Mouse (Mus musculus) ovary, postnatal 14 days (tissue): Measurements from ENCODE around the gene Myo16.
A peak's percentile ranks its signal among the peaks of the same experiment; 100 is the strongest.

Experiments used
- DNase-seq: peaks from one replicate; pipeline ENCODE4 v3.0.0; 2022; ENCODE audit warnings: low spot score

The Myo16 gene

GRCm38 (mm10) chr8:10304721-10305120 is 151.0 kb downstream of the Myo16 start:
- no peak for DNase-seq

- no peak for DNase-seq
Observed at GRCm38 (mm10) chr8:10307345-10307744, 153.6 kb downstream of the Myo16 start.

- DNase-seq, result no peak
Observed at GRCm38 (mm10) chr8:10307770-10308476, 154.2 kb downstream of the Myo16 start.

DNA sequence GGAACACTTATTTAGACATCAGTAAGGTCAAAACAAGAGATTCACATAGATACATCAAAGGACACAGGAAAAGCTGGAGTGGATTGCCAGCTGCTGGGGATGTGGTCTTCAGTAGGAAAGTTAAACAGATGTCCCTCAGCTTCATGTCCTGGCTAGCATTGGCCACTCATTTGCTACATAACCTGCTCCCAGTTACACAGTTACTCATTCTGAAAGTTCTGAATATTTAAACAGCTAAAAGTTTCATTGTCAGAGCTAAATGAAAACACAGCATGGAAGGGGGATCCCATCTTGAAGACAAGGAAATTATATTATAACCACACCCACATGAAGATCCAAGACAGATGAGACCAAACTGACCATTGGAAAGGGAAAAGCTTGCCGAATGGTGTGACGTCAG is 156.8 kb downstream of the Myo16 start:
- no peak for DNase-seq

- no peak for DNase-seq
Observed at GRCm38 (mm10) chr8:10312316-10312715, 158.6 kb downstream of the Myo16 start.

DNA sequence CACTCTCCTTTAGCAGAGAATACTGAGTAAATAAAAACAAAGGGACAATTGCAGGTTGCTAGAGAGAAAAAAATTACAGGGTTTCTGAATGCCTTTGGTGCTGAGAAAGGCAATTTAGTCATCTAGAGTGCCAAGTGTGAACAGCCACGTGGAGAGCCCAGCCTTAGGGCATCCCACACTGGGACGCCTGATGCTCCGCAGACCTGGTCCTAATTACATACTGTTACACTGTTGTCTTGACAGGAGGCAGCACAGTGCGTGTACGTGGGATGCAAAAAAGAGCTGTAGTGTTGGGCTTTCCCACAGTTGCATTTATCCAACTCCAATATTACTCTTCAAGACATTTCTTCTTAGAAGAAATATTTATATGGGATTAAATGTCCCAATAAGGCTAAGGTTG is 162.5 kb downstream of the Myo16 start:
- no peak for DNase-seq

DNA sequence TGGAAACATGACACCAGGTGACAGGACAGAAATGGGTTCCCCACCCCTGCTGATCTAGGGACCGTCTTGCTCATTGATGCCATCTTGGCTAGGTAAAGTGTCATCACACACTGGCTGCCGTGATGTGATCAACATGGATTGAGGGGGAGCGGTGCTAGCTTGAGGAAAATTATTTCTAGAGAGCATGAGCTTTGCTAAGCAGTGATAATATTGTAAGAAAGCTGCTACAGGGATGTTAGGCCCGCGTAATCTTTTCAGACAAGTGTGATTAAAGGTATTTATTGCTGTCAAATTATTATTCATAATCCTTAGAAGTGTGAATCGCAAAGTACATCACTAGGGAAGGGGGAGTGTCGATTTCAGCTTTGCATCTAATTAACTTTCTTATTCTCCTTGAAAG is 164.4 kb downstream of the Myo16 start:
- DNase-seq, result no peak

DNA sequence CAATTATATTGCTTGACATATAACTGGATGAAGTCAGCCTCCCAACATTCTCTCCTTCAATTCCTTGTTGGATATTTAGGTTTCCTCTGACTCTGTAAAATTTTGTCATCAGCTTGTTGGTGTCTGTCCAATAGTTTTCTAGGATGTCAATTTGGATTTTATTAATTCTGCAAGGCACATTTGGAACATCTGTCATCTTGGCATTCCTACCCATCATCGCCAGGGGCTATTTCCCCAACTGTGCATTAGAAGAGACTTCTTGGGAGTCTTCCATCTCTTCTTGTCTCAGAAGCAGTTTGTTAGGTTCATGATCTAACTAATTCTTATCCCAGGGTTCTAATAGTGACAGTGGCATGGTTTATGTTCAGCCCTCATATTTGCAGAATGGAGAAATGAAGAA is 196.7 kb downstream of the Myo16 start:
- DNase-seq, result no peak

DNA sequence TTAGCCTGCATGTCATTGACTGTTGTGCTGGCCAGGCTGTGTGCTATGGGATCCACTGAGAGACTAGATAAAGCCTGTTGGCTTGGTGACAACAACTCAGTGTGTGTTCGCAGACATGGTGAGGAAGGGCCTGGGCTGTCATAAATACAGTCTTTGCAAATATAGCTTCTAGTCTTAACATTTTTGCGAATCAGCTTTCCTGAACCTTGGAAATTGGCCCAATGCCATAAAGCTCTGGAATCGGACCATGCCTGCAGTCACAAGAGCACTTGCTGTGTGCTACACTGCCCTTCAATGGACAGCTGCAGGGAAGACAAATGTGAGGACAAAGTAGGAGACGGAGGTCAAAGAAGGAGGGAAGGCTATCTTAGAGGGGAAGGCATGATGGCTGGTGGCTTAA is 205.0 kb downstream of the Myo16 start:
- no peak for DNase-seq

GRCm38 (mm10) chr8:10362949-10363348 is 209.2 kb downstream of the Myo16 start:
- no peak for DNase-seq

DNA sequence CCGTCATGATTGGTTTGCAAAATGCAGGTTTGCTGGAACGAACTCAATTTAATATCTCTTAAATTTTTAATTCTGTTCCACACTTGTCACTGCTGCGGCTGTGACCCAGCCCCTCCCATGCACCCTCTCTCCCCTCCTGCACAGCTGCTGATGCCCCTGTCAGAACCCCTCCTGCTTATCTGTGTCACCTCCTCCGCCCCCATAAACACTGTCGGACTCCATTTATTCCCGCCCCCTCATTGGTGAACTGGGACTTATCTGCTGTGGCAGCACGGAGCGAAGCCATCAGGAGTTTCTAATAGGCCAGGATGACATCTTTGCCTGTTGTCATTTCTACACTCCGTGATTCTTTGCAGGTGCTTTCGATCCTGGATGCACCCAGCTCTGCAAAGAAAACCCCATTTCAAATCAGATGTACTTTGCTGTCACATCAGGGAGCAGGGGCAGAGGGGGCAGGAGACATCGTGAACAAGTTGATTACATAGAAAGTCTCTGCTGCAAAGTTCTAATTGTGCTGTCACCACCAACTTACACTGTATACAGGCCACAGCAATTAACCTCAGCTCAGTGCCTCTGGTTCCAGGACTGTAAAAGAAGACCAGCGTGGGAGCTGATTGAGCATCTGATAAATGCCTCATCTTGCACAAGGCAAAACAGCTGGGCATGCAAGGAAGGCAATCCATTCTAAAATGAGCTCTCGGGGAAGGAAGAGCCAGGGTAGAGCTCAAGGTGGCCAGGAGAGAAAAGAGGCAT is 210.1 kb downstream of the Myo16 start:
- no peak for DNase-seq

DNA sequence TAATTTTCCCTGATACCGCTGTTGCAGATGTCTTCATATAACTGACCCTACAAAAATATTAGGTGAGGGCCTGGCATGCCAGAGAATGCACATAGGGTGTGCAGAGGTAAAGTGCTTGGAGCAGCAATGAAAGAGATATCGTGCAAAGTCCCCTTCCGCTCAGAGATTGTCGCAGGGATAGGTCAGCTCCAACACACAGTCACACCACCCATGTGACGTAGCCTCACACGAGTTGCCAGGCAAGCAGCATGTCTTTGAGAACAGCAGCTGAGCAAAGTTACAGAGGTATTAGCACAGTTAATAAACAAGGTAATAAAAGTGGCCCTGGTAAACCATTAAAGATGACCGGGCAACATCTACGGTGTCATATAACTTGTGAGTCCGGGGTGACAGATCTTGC is 212.4 kb downstream of the Myo16 start:
- no peak for DNase-seq

- no peak for DNase-seq
Observed at GRCm38 (mm10) chr8:10372571-10372970, 218.9 kb downstream of the Myo16 start.

DNA sequence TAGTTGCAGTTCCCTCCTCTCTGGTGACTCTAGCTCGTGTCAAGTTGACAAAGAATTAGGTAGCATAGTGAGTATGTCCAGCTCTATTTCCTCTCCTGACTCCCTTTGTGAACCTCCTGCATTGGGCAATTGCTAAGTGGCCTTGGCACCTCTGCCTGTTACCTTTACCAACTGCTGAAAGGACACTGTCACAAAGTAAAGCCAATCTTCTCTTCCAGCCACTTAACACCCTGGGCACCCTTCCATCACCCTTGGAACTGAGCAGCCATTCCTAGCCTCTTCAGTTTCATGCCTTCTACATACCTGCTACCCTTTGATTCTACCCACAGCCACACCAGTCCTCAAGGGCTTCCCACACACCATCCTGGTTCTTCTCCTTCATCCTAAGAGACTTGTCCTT is 233.4 kb downstream of the Myo16 start:
- DNase-seq, result no peak

DNA sequence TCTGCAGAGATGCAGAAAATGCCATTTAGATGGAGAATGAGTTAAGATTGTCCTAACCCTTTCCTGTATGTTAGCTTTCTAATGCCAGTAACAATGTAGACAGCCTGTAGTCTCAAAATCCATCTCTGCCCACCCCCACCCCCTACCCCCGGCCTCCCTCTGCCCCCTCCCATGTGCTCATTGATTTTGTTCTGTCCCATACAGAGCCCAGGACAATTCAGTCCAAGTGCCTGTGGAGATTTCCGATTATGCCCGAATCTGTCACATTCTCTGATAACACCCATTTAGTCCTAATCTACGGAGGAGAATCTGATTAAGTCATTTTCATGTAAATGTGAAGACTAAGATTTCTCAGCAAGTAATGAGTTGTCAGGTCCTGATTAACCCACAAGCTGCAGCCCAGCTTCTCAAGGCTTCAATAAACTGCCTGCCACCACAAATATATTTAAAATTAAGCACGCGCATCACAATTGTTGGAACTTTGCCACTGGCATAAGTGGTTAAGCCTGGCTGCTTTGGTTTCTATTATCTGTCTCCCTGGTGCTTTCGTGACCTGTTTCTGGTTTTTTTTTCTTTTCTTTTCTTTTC is 237.5 kb downstream of the Myo16 start:
- DNase-seq, result no peak

GRCm38 (mm10) chr8:10391913-10392312 is 238.2 kb downstream of the Myo16 start:
- DNase-seq, result no peak

DNA sequence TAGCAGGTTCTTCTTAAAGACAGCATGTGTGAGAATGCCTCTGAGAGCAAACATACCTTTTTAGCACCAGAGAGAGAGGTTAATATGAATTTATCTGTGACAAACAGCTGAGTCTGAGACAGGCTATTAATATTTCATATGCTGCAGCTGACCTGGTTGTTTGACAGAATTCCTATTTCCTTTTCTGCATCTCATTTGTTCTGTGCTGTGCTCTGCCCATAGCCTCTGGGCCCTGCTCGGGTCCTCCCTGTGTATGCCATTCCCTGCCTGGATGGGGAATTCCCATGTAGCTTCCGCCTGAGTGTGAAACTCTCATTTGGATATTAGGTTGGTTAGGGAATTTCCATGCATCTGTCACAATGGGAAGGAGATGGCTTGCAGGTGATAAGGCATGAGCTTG is 240.8 kb downstream of the Myo16 start:
- no peak for DNase-seq

- no peak for DNase-seq
Observed at GRCm38 (mm10) chr8:10395146-10395545, 241.4 kb downstream of the Myo16 start.

DNA sequence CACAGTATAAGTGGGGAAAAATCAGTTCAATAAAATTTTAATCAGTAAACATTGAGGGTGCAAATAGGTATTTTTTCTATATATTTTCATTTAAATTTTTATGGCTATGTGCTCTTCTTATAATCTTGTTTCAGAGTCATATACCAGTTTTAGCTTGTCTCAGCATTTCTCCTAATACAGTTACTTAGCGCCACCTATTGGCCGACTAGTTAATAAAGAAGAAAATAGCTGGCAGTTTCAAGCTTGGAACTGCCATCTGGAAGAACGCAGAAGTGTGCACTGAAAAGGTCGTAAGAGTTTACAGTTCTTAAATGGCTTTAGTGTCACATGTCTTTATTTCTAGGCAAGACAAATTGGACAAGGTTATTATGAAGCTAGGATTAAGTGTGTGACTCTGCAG is 248.9 kb downstream of the Myo16 start:
- DNase-seq, result peak; percentile 40

DNA sequence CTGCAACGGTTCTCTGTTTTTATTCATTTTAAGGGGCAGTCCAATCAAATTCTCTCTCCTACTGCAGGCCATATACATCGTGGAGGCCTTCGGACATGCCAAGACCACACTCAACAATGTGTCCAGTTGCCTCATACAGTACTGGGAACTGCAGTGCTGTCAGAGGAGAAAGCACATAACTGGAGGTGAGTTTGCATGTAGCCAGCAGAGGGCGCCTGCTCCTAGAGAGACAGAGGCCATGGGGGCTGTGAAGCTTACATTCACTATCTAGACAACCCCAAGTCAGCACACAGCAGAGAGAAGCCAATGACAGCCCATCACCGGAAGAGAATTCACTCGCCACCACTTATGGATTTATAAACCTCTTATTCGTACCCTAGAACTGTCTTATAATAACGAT is 251.8 kb downstream of the Myo16 start:
- peak; percentile 11 for DNase-seq

GRCm38 (mm10) chr8:10409043-10409442 is 255.3 kb downstream of the Myo16 start:
- DNase-seq, result no peak

GRCm38 (mm10) chr8:10411511-10411910 is 257.8 kb downstream of the Myo16 start:
- no peak for DNase-seq

GRCm38 (mm10) chr8:10413881-10414280 is 260.2 kb downstream of the Myo16 start:
- no peak for DNase-seq
